1 mouse cellular context compared by ENCODE assay signal in the genomic region with DNA sequence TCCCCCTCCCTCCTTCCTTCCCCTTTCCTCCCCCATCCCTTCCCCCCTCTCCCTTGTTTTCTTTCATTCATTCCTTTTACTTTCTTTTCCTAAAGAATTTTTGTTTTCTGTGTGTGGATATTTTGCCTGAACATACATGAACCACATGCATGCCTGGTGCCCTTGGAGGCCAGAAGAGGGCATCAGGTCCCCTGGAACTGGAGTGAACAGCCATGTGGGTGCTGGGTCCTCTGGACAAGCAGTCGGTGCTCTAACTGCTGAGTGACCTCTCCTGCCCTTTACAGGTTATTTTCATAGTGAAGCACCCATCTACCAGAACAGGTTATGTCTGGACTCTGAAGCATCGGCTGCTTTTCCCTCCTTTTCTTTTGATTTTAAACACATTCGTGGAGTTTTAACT.
TF ChIP-seq lines count a peak whose summit lies in the region.

No protein-coding gene starts in this region.

TF ChIP-seq in CH12.LX, 34 proteins besides CTCF, POLR2A, EP300 and RAD21 (continued from another document):
- no peak for TF ChIP-seq JUND (conservative IDR thresholded peaks at IDR 0.05; ENCODE audit: low read depth, low read length)
- peak; percentile 88 for TF ChIP-seq MAX (IDR thresholded peaks at IDR 0.05; ENCODE audit: low read length)
- TF ChIP-seq GABPA (IDR thresholded peaks at IDR 0.05; ENCODE audit: insufficient replicate concordance, low read depth, low read length) = no peak
- no peak for TF ChIP-seq MEF2A (IDR thresholded peaks at IDR 0.05; ENCODE audit: borderline replicate concordance, low read depth, low read length)
- TF ChIP-seq SMC3 (IDR thresholded peaks at IDR 0.05; ENCODE audit: low read depth, low read length) = peak; percentile 92
- TF ChIP-seq BHLHE40 (IDR thresholded peaks at IDR 0.05; ENCODE audit: low read depth, low read length) = no peak
- TF ChIP-seq ETS1 (conservative IDR thresholded peaks at IDR 0.05; ENCODE audit: low read depth, low read length) = no peak
- no peak for TF ChIP-seq CHD1 (IDR thresholded peaks at IDR 0.05; ENCODE audit: low read depth, low read length)
